9 mouse cellular contexts compared by ENCODE assay signal in the genomic region with DNA sequence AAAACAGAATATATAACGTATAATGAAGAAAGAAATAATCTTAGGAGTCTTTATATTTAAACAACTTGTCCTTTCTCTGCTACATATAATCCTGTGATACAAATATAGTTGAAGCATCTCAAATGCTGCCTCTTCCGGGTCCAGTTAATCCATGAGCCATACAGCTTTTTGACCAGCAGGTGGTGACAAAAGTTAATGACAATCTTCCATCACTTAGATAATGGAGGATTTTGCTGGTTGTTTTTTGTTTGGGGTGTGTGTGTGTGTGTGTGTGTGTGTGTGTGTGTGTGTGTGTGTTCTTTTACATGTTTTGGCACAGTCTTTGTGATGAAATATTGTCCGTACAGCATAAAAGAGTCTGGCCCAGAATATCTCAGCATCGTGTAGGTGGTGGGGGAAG. TPM values are rescaled to one million over a fixed set of nuclear protein-coding genes. Genes with fewer than 3 reads are reported as not detected.
DNase-seq lines count a peak whose midpoint lies in the region; ATAC-seq lines count a peak whose summit lies in the region.
"Had no signal": no experiment of that assay in that cellular context is flagged by ENCODE, and none has a peak within 500 bp of the region (broad histone marks: within the 10 kb centered on the region; RNA-seq: fewer than 3 reads in every experiment).

No protein-coding gene starts in this region.

- no peak overlapping the region for H3K4me3 ChIP-seq in embryonic facial prominence, embryonic 11.5 days (ENCODE audit: low read depth, low read length)

- no peaks in the 10 kb centered on the region for H3K36me3 ChIP-seq in embryonic facial prominence, embryonic 11.5 days (replicated peaks; ENCODE audit: control insufficient read depth, insufficient read depth, low read depth, low read length)

- no peak overlapping the region; the same call in 1 of the 2 replicates for H3K4me2 ChIP-seq in embryonic facial prominence, embryonic 11.5 days (ENCODE audit: low read depth, low read length)

- peak; percentile 42; the same call in 1 of the 2 replicates for ATAC-seq in frontal cortex, adult (ENCODE audit: low TSS enrichment)
- no peak for ATAC-seq in embryonic facial prominence, embryonic 11.5 days (replicated peaks; ENCODE audit: insufficient number of reproducible peaks, low FRiP score, low TSS enrichment, low read depth)
- ATAC-seq in hematopoietic stem cell, adult 5-6 weeks (replicated peaks in 1 of 2; ENCODE audit: insufficient read depth in 1 of 2, low FRiP score in 2 of 2, low TSS enrichment in 1 of 2, low read depth in 1 of 2, poor library complexity in 2 of 2, severe bottlenecking in 2 of 2), result peak; percentile 40 to 51; a peak in 3 of 4 replicates

- no peak overlapping the region for H3K27ac ChIP-seq in embryonic facial prominence, embryonic 11.5 days (replicated peaks; ENCODE audit: low read depth, low read length)

- 26% methylated on average over 4 of the region's 4 CpGs for WGBS in embryonic facial prominence, embryonic 11.5 days

- no peaks in the 10 kb centered on the region for H3K4me1 ChIP-seq in embryonic facial prominence, embryonic 11.5 days (ENCODE audit: control insufficient read depth, insufficient read depth, low read length)

- H3K27me3 ChIP-seq in embryonic facial prominence, embryonic 11.5 days (ENCODE audit: control insufficient read depth, insufficient read depth, low read length), result no peaks in the 10 kb centered on the region

- no peak overlapping the region for H3K9ac ChIP-seq in embryonic facial prominence, embryonic 11.5 days (replicated peaks; ENCODE audit: low read length)

- no peaks in the 10 kb centered on the region for H3K9me3 ChIP-seq in embryonic facial prominence, embryonic 11.5 days (replicated peaks; ENCODE audit: control insufficient read depth, low read length)

- no peak for DNase-seq in frontal cortex, postnatal 10 days (ENCODE audit: low spot score in 2 of 2)
- DNase-seq in T-cell, adult 2 months (ENCODE audit: low spot score), result peak; percentile 59
- DNase-seq in embryonic facial prominence, embryonic 11.5 days (ENCODE audit: low spot score), result peak; percentile 79
- DNase-seq in layer of hippocampus, adult 11-12 months (ENCODE audit: low spot score), result peak; percentile 73
- DNase-seq in lung, postnatal 14 days, result peak; percentile 60
- DNase-seq in right cerebral cortex, postnatal 4 days, result peak; percentile 21

RNA-seq across cellular contexts. Expression of a gene that starts 2.2 kb away (rescaled TPM):
- not detected in 2 replicates for polyA plus RNA-seq in embryonic facial prominence, embryonic 11.5 days (2014; fragmentation: Nextera tagmentation; extraction: Ambion mirVana)
- total RNA-seq in hematopoietic stem cell, adult 5-6 weeks (2017), result not detected in 2 replicates
- total RNA-seq: left cerebral cortex, adult 18-20 months had no signal

RNA-seq across cellular contexts. Expression of a gene that starts 2.4 kb away (rescaled TPM):
- 296 and 300 TPM in 2 replicates for polyA plus RNA-seq in embryonic facial prominence, embryonic 11.5 days (2014; fragmentation: Nextera tagmentation; extraction: Ambion mirVana)
- 205 and 225 TPM in 2 replicates for total RNA-seq in hematopoietic stem cell, adult 5-6 weeks (2017)

RNA-seq across cellular contexts. Expression of a gene that starts 15.3 kb away (rescaled TPM):
- 0.11 and 0.14 TPM in 2 replicates for polyA plus RNA-seq in embryonic facial prominence, embryonic 11.5 days (2014; fragmentation: Nextera tagmentation; extraction: Ambion mirVana)
- total RNA-seq in hematopoietic stem cell, adult 5-6 weeks (2017), result not detected in 2 replicates

Comparison
In these comparisons a context has a peak if more than half of its experiments do, and no peak if none do; other contexts are left out.
1. DNase-seq: peak in T-cell, adult 2 months (single experiment), embryonic facial prominence, embryonic 11.5 days (single experiment), layer of hippocampus, adult 11-12 months (single experiment), lung, postnatal 14 days (single experiment) and right cerebral cortex, postnatal 4 days (single experiment); none in frontal cortex, postnatal 10 days (0 of 2).